Mouse (Mus musculus) heart, embryonic 16.5 days (tissue): ENCODE measurements at regions not wholly inside any gene's neighbourhood (a gene's known extent, or its start where the extent isn't known, plus 50 kb on each side); places are given as distances from the start of the nearest gene placed in this dataset.

Experiments used
- ATAC-seq: fragments of 200-750 bp; cut with Nextera tagmentation; replicated peaks from 2 replicates; pipeline ENCODE4 v1.8.0; 2017; ENCODE audit warnings: moderate number of reproducible peaks; ENCODE audit not compliant: insufficient read depth, low FRiP score; ENCODE audit errors: extremely low read depth
- H3K27ac ChIP-seq: fragments of 300-500 bp; sonication (generic); 2 replicates; pipeline ENCODE4 v1.5.1; 2014; ENCODE audit warnings: mild to moderate bottlenecking, low read length, control low read depth, moderate library complexity
- H3K27me3 ChIP-seq: fragments of 300-500 bp; sonication (generic); 2 replicates; pipeline ENCODE4 v1.6.1; 2014; ENCODE audit warnings: low read length, mixed read lengths; ENCODE audit not compliant: control insufficient read depth, insufficient read depth
- H3K36me3 ChIP-seq: fragments of 300-500 bp; sonication (generic); 2 replicates; pipeline ENCODE4 v1.6.1; 2014; ENCODE audit not compliant: control insufficient read depth, insufficient read depth
- H3K4me1 ChIP-seq: fragments of 300-500 bp; sonication (generic); 2 replicates; pipeline ENCODE4 v1.6.1; 2014; ENCODE audit warnings: low read length, mixed read lengths; ENCODE audit not compliant: control insufficient read depth, insufficient read depth
- H3K4me2 ChIP-seq: fragments of 300-500 bp; sonication (generic); 2 replicates; pipeline ENCODE4 v1.6.1; 2014; ENCODE audit warnings: low read depth, mild to moderate bottlenecking, control low read depth, low read length
- H3K4me3 ChIP-seq: fragments of 300-500 bp; sonication (generic); 2 replicates; pipeline ENCODE4 v1.5.1; 2014; ENCODE audit warnings: mild to moderate bottlenecking, control low read depth, low read length
- H3K9ac ChIP-seq: fragments of 300-500 bp; sonication (generic); 2 replicates; pipeline ENCODE4 v1.6.1; 2014; ENCODE audit warnings: low read length, control low read depth
- H3K9me3 ChIP-seq: fragments of 300-500 bp; sonication (generic); replicated peaks from 2 replicates; pipeline ENCODE4 v1.6.1; 2016; ENCODE audit warnings: low read length; ENCODE audit not compliant: control insufficient read depth
- WGBS: fragments of 180-500 bp; shearing (Covaris S2); extraction: QIAGEN DNeasy Blood & Tissue Kit; methylation state at CpG from one replicate; pipeline ENCODE4 v1.1.7; 2014; 5-methylcytosine and 5-hydroxymethylcytosine counted together

GRCm38 (mm10) chr13:16805560-16805959 is 793.9 kb downstream of the Inhba start:
- Histone ChIP-seq H3K36me3 (no peaks in the 10 kb centered on the region), H3K27ac (no peak overlapping the region), H3K4me2 (no peak overlapping the region), H3K27me3 (no peaks in the 10 kb centered on the region), H3K4me3 (no peak overlapping the region), H3K9ac (no peak overlapping the region), H3K9me3 (no peaks in the 10 kb centered on the region), H3K4me1 (no peaks in the 10 kb centered on the region)
- ATAC-seq: no peak
- WGBS: 57% methylated on average over 3 of the region's 3 CpGs
